Mouse (Mus musculus) layer of hippocampus, adult 2 months (tissue): ENCODE measurements around the gene Daxx. TPM values are rescaled to one million over a fixed set of nuclear protein-coding genes. Genes with fewer than 3 reads are reported as not detected.
"Not testable (repeated sequence)": the region's sequence is repeated elsewhere in the genome, so short reads cannot be mapped to it uniquely, and the experiment has no call there.

Experiments used
- DNase-seq, 2 experiments: peaks; one replicate each; pipeline ENCODE4 v3.0.0; 2022; ENCODE audit warnings: low spot score in 2 of 2
- H3K27ac ChIP-seq: fragments of 200-600 bp; 2 replicates; pipeline ENCODE4 v1.8.1; 2022
- H3K4me3 ChIP-seq: fragments of 200-600 bp; 2 replicates; pipeline ENCODE4 v1.8.1; 2022; ENCODE audit warnings: mild to moderate bottlenecking
- CTCF ChIP-seq: fragments of 200-600 bp; conservative IDR thresholded peaks from 2 replicates; pipeline ENCODE4 v1.8.1; 2022; ENCODE audit warnings: antibody characterized with exemption, mild to moderate bottlenecking, moderate library complexity
- total RNA-seq, 2 experiments: library from RNA; stranded (reverse); gene quantifications; 2 replicates each; pipeline ENCODE4 v1.2.3; 2021

The Daxx gene
- total RNA-seq, 2 experiments from 2014 or later, result 26.1 to 32.9 TPM

GRCm38 (mm10) chr17:33897114-33897794 is 12.0 kb upstream of the Daxx start:
- peak; percentile 74 for TF ChIP-seq CTCF
- no peak overlapping the region for H3K27ac ChIP-seq
- no peak for DNase-seq

GRCm38 (mm10) chr17:33898193-33898592 is 11.0 kb upstream of the Daxx start:
- not testable (repeated sequence) for H3K4me3 ChIP-seq, DNase-seq, H3K27ac ChIP-seq

More at GRCm38 (mm10) chr17:33897114-33897794, 12.0 kb upstream of the Daxx start:
- no peak overlapping the region for H3K4me3 ChIP-seq

- TF ChIP-seq CTCF, result no peak
- H3K4me3 ChIP-seq, result no peak overlapping the region
- DNase-seq, result no peak
Observed at GRCm38 (mm10) chr17:33899642-33900041, 9.6 kb upstream of the Daxx start.

GRCm38 (mm10) chr17:33900281-33900988 is 8.8 kb upstream of the Daxx start:
- H3K27ac ChIP-seq, result no peak overlapping the region
- DNase-seq, result no peak
- TF ChIP-seq CTCF, result no peak
- H3K4me3 ChIP-seq, result no peak overlapping the region

More at GRCm38 (mm10) chr17:33899642-33900041, 9.6 kb upstream of the Daxx start:
- no peak overlapping the region for H3K27ac ChIP-seq

GRCm38 (mm10) chr17:33900989-33901314 is 8.3 kb upstream of the Daxx start:
- no peak overlapping the region for H3K27ac ChIP-seq
- TF ChIP-seq CTCF, result no peak
- DNase-seq, result no peak

GRCm38 (mm10) chr17:33901653-33902052 is 7.6 kb upstream of the Daxx start:
- Histone ChIP-seq H3K4me3 (no peak overlapping the region), H3K27ac (no peak overlapping the region)
- DNase-seq, result no peak
- TF ChIP-seq CTCF, result no peak

More at GRCm38 (mm10) chr17:33900989-33901314, 8.3 kb upstream of the Daxx start:
- no peak overlapping the region for H3K4me3 ChIP-seq

GRCm38 (mm10) chr17:33902079-33902478 is 7.1 kb upstream of the Daxx start:
- no peak for DNase-seq
- H3K27ac ChIP-seq, result no peak overlapping the region
- TF ChIP-seq CTCF, result no peak
- no peak overlapping the region for H3K4me3 ChIP-seq

- H3K27ac ChIP-seq, result no peak overlapping the region
- H3K4me3 ChIP-seq, result no peak overlapping the region
- TF ChIP-seq CTCF, result no peak
- no peak for DNase-seq
Observed at GRCm38 (mm10) chr17:33902491-33902890, 6.7 kb upstream of the Daxx start.

GRCm38 (mm10) chr17:33903911-33904651 is 5.1 kb upstream of the Daxx start:
- DNase-seq, H3K4me3 ChIP-seq, H3K27ac ChIP-seq: not testable (repeated sequence)

- not testable (repeated sequence) for H3K4me3 ChIP-seq, DNase-seq, H3K27ac ChIP-seq
Observed at GRCm38 (mm10) chr17:33904835-33905234, 4.4 kb upstream of the Daxx start, which contains the start of gene Platr17. Gene Platr17 (plus strand): TSS chr17:33905135.

GRCm38 (mm10) chr17:33908331-33909076 is 710 bp upstream of the Daxx start:
- TF ChIP-seq CTCF, result no peak
- Histone ChIP-seq H3K27ac (peak overlapping the region; percentile 92), H3K4me3 (peak overlapping the region; percentile 76)
- peak in 1 of 2 experiments; percentile 42 for DNase-seq

GRCm38 (mm10) chr17:33909869-33910250 is 646 bp downstream of the Daxx start:
- Histone ChIP-seq H3K27ac (peak overlapping the region; percentile 92), H3K4me3 (peak overlapping the region; percentile 76)
- no peak for TF ChIP-seq CTCF
- DNase-seq, result no peak
